Mouse (Mus musculus): ENCODE results near the gene Trp53i13. TPM values are rescaled to one million over a fixed set of nuclear protein-coding genes. Genes with fewer than 3 reads are reported as not detected.

Gene Trp53i13
- total and polyA plus RNA-seq, 2 experiments from 2014 or later: 7.5 to 11.5 TPM

DNA sequence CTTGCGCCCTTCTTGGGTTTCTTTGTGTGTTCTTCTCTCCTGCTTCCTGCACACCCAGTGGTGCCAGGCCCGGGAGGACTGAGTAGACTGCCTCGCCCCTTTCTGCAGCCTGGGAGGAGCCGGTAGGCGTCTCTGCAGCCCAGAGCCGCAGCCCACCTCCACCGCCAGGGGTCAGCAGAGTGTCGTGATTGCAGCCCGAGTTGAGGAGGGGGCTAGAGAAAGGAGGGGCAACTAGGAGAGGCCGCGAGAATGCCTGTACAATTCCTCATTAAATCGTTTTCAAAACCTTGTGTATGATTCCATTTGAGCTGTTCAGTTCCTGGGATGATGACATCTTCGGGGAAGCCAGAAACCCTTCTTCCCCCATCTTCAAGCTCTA lies 24.7 kb downstream of the Trp53i13 start:
- no peaks in the 10 kb centered on the region for H3K36me3 ChIP-seq (ENCODE audit: insufficient read depth, low read length)
- peak overlapping the region; percentile 89 for H3K27ac ChIP-seq (ENCODE audit: low read depth, low read length)
- no peaks in the 10 kb centered on the region for H3K27me3 ChIP-seq (ENCODE audit: insufficient read depth, low read length)
- H3K4me3 ChIP-seq (ENCODE audit: low read depth, low read length): peak overlapping the region; percentile 96
- WGBS: 0% methylated on average over 13 of the region's 13 CpGs
- H3K4me2 ChIP-seq (ENCODE audit: low read depth, low read length, poor library complexity, severe bottlenecking): peak overlapping the region; percentile 86
- peak; percentile 95 for DNase-seq (ENCODE audit: low spot score)
- TF ChIP-seq CTCF (IDR thresholded peaks at IDR 0.05): peak; percentile 99
- peak overlapping the region; percentile 95 for H3K9ac ChIP-seq (replicated peaks; ENCODE audit: low read length, poor library complexity, severe bottlenecking)
- peaks cover 35% of the 10 kb centered on the region; the same call in 1 of the 2 replicates for H3K4me1 ChIP-seq (ENCODE audit: insufficient read depth, low read length)
- ATAC-seq (ENCODE audit: low FRiP score): peak; percentile 72
- no peaks in the 10 kb centered on the region for H3K9me3 ChIP-seq (ENCODE audit: low read length)

DNA sequence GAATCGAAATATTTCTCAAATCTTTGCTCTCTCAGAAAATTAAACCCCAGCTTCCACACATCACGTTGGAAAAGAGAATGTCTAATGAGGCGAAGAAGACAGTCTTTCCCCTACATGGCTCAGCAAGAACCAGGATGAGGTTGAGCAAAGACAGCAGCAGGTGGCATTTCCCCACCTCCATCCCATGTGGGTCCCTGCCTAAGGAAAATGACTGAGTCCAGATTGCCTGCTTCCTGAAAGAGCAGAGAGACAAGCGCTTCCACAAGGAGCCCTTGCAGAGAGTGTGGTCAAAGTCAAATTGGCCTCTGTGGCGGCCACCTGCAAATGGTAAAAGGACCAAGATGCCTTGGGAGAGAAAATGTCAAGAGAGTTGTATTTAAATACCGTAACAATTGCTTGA lies 25.3 kb downstream of the Trp53i13 start:
- Histone ChIP-seq H3K27ac (ENCODE audit: low read depth, low read length) (peak overlapping the region; percentile 89), H3K27me3 (ENCODE audit: insufficient read depth, low read length) (no peaks in the 10 kb centered on the region), H3K4me1 (ENCODE audit: insufficient read depth, low read length) (peaks cover 40% of the 10 kb centered on the region; the same call in 1 of the 2 replicates), H3K9ac (replicated peaks; ENCODE audit: low read length, poor library complexity, severe bottlenecking) (peak overlapping the region; percentile 95), H3K4me3 (ENCODE audit: low read depth, low read length) (peak overlapping the region; percentile 90), H3K4me2 (ENCODE audit: low read depth, low read length, poor library complexity, severe bottlenecking) (peak overlapping the region; percentile 86), H3K36me3 (ENCODE audit: insufficient read depth, low read length) (no peaks in the 10 kb centered on the region), H3K9me3 (ENCODE audit: low read length) (no peaks in the 10 kb centered on the region)
- no peak for DNase-seq (ENCODE audit: low spot score)
- WGBS: 59% methylated on average over 6 of the region's 6 CpGs
- TF ChIP-seq CTCF (IDR thresholded peaks at IDR 0.05): no peak
- ATAC-seq (ENCODE audit: low FRiP score): no peak

GRCm38 (mm10) chr11:77489591-77490235 lies 26.1 kb downstream of the Trp53i13 start, which contains the start of gene Ankrd13b:
TSS of gene Ankrd13b (minus strand) at chr11:77489678.
- Histone ChIP-seq H3K4me1 (ENCODE audit: insufficient read depth, low read length) (peaks cover 40% of the 10 kb centered on the region; the same call in 1 of the 2 replicates), H3K9me3 (ENCODE audit: low read length) (no peaks in the 10 kb centered on the region), H3K27ac (ENCODE audit: low read depth, low read length) (peak within 1 kb of the TSS; percentile 89), H3K36me3 (ENCODE audit: insufficient read depth, low read length) (no peaks in the 10 kb centered on the region), H3K4me3 (ENCODE audit: low read depth, low read length) (peak within 1 kb of the TSS; percentile 90), H3K27me3 (ENCODE audit: insufficient read depth, low read length) (no peaks in the 10 kb centered on the region), H3K4me2 (ENCODE audit: low read depth, low read length, poor library complexity, severe bottlenecking) (peak within 1 kb of the TSS; percentile 86), H3K9ac (replicated peaks; ENCODE audit: low read length, poor library complexity, severe bottlenecking) (peak within 1 kb of the TSS; percentile 95)
- TF ChIP-seq CTCF (IDR thresholded peaks at IDR 0.05): no peak
- DNase-seq (ENCODE audit: low spot score) (peak; percentile 90), ATAC-seq (ENCODE audit: low FRiP score) (peak; percentile 50; the same call in 1 of the 2 replicates)
- under 1% methylated on average over 32 of the region's 87 CpGs for WGBS

DNA sequence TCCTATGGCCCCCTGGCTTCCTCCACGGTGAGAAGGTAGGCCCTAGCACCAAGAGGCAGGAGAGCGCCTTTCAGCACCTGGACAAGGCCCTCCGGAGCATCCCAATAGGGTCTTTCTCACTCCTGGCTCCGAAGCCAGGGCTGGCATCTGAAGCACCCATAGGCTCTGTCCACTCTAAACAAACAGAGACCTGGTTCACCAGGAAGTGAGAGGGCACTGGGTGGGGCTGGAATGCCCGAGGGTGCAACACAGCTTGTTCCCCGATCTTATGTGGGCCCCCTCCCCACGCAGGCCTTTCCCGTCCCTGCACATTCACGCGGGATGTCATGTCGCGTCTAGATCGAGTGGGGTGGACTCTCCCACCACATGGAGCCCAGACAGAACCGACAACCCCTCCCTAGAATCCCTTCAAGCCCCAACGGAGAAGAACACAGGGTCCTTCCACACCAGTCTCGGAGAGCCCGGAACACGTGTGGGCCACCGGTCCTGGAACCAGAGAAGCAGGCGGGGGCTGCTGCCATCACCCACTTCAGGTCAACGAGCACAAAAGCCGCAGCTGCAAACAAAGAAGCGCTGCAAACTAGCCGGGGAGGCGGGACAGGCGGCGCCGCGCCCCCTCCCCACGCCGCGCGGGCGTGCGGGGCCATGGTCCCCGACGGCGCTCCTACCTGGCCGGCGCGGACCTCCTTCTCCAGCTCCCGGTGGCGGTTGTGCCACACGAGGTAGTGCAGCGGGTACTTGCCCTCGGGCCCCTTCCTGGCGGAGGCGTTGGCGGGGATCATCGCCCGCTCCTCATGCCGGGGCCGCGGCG lies 26.8 kb downstream of the Trp53i13 start:
- peak overlapping the region; percentile 95 for H3K9ac ChIP-seq (replicated peaks; ENCODE audit: low read length, poor library complexity, severe bottlenecking)
- H3K27me3 ChIP-seq (ENCODE audit: insufficient read depth, low read length): no peaks in the 10 kb centered on the region
- H3K4me1 ChIP-seq (ENCODE audit: insufficient read depth, low read length): peaks cover 33% of the 10 kb centered on the region; the same call in 1 of the 2 replicates
- WGBS: 2% methylated on average over 40 of the region's 55 CpGs
- DNase-seq (ENCODE audit: low spot score) (no peak), ATAC-seq (ENCODE audit: low FRiP score) (0 out of 2 replicates have a peak, but pooled peaks have one; percentile 0)
- H3K4me3 ChIP-seq (ENCODE audit: low read depth, low read length): peak overlapping the region; percentile 90
- peak overlapping the region; percentile 89 for H3K27ac ChIP-seq (ENCODE audit: low read depth, low read length)
- no peak for TF ChIP-seq CTCF (IDR thresholded peaks at IDR 0.05)
- no peaks in the 10 kb centered on the region for H3K9me3 ChIP-seq (ENCODE audit: low read length)
- peak overlapping the region; percentile 86 for H3K4me2 ChIP-seq (ENCODE audit: low read depth, low read length, poor library complexity, severe bottlenecking)
- H3K36me3 ChIP-seq (ENCODE audit: insufficient read depth, low read length): no peaks in the 10 kb centered on the region

- DNase-seq (ENCODE audit: low spot score) (peak; percentile 86), ATAC-seq (ENCODE audit: low FRiP score) (no peak)
- peak; percentile 38; the same call in 1 of the 2 replicates for TF ChIP-seq CTCF (IDR thresholded peaks at IDR 0.05)
- Histone ChIP-seq H3K27me3 (ENCODE audit: insufficient read depth, low read length) (no peaks in the 10 kb centered on the region), H3K4me3 (ENCODE audit: low read depth, low read length) (peak overlapping the region; percentile 14; the same call in 1 of the 2 replicates), H3K27ac (ENCODE audit: low read depth, low read length) (peak overlapping the region; percentile 32; the same call in 1 of the 2 replicates), H3K4me2 (ENCODE audit: low read depth, low read length, poor library complexity, severe bottlenecking) (peak overlapping the region; percentile 86), H3K4me1 (ENCODE audit: insufficient read depth, low read length) (peaks cover 33% of the 10 kb centered on the region; the same call in 1 of the 2 replicates), H3K9ac (replicated peaks; ENCODE audit: low read length, poor library complexity, severe bottlenecking) (peak overlapping the region; percentile 30; the same call in 1 of the 2 replicates), H3K9me3 (ENCODE audit: low read length) (no peaks in the 10 kb centered on the region), H3K36me3 (ENCODE audit: insufficient read depth, low read length) (no peaks in the 10 kb centered on the region)
- WGBS: 38% methylated on average over 5 of the region's 5 CpGs
Measured at GRCm38 (mm10) chr11:77486798-77487197, 29.0 kb downstream of the Trp53i13 start.

All from midbrain, postnatal 0 days (tissue).